Mouse (Mus musculus): ENCODE results near the gene Lsm7. TPM values are rescaled to one million over a fixed set of nuclear protein-coding genes. Genes with fewer than 3 reads are reported as not detected.
A peak's percentile ranks its signal among the peaks of the same experiment; 100 is the strongest.

Gene Lsm7
- polyA plus RNA-seq, 1 experiment: 135 TPM

DNA sequence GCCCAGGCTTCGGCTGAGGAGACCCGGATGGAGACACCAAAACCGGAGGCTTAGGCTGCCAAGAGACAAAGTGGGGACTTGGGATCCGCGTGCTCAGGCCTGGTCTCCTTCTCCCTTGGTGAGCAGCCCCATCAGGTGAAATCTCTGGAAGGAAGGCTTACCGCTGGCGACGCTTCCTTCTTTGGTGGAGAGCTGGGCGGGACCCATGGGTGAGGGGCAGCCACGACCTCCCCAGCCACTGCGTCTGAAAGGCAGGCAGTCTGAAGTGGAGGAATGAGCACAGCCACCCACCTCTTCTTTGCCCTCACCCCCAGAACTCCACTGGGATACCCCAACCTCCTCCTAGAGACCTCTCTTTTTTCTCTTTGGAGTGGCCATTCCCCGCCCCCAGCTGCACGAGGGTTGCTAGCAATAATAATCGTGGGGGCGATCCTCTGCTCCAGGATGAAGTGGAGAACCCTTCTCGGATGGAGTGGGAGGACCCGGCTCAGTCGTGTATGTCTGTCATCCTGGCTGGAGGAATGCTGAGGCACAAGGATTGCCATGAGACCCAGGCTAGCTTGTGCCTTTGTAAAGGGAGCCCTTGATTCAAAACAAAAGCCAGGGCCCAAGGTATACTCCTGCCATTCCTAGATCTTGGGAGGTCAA is 45.9 kb downstream of the Lsm7 start:
- H3K27me3 ChIP-seq (ENCODE audit: control insufficient read depth, insufficient read depth, low read length, poor library complexity, severe bottlenecking): no peaks in the 10 kb centered on the region
- peaks cover 3% of the 10 kb centered on the region for H3K4me1 ChIP-seq (ENCODE audit: control insufficient read depth, insufficient read depth, low read length)
- H3K9ac ChIP-seq (ENCODE audit: low read depth, poor library complexity, severe bottlenecking): peak overlapping the region; percentile 60
- H3K36me3 ChIP-seq (ENCODE audit: control insufficient read depth, insufficient read depth, low read length, poor library complexity, severe bottlenecking): no peaks in the 10 kb centered on the region
- no peaks in the 10 kb centered on the region for H3K9me3 ChIP-seq (replicated peaks; ENCODE audit: control insufficient read depth, insufficient read depth, low read length, poor library complexity, severe bottlenecking)
- peak overlapping the region; percentile 5 for H3K4me3 ChIP-seq (ENCODE audit: low read depth, low read length)
- TF ChIP-seq EP300 (IDR thresholded peaks at IDR 0.05; ENCODE audit: insufficient read depth, low read depth, low read length) (no peak), POLR2A (IDR thresholded peaks at IDR 0.05; ENCODE audit: insufficient read depth, low read length) (no peak), CTCF (IDR thresholded peaks at IDR 0.05; ENCODE audit: low read depth, low read length) (no peak)
- no peak overlapping the region for H3K27ac ChIP-seq (ENCODE audit: insufficient read depth, low read length)

DNA sequence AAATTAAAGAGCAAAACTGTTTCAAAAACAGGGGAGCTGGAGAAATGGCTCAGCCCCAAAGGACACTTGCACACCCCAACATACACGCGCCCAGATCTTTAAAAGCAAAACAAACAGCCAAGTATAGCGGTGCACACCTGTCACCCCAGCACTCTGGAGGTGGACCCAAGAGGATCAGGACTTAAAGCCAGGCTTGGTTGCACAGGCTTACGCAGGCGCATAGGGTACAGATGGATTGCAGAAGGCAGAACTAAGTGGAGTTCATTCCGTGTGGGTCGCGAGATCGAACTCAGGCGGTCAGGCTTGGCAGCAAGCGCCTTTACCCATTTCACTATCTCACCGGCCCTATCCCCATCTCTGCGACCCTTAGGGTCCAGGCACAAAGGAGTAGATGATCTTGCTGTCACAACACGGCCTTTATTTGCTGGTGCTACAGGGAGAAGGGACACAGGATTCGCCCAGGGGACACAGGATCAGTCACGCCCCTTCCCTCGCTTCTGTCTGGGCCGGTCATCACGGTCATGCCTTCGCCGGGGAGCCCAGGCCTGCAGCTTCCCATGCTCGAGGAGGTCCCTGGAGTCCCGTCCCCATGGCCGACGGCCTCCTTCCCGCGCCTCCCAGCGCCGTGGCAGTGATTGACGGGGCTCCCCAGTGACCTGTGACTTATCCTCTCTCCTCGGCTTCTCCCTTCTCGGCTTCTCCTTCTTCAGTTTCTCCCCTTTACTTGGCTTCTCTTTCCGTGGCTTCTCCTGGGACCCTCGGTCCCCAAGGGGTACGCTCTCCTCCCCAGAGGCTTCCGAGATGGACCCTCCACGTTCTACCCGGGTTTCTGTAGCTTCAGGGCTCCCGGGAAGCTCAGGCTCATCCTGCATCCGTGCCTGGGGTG is 46.7 kb downstream of the Lsm7 start:
- Histone ChIP-seq H3K4me1 (ENCODE audit: control insufficient read depth, insufficient read depth, low read length) (peaks cover 3% of the 10 kb centered on the region), H3K9ac (ENCODE audit: low read depth, poor library complexity, severe bottlenecking) (peak overlapping the region; percentile 60), H3K36me3 (ENCODE audit: control insufficient read depth, insufficient read depth, low read length, poor library complexity, severe bottlenecking) (peaks cover 5% of the 10 kb centered on the region), H3K4me3 (ENCODE audit: low read depth, low read length) (peak overlapping the region; percentile 5), H3K27me3 (ENCODE audit: control insufficient read depth, insufficient read depth, low read length, poor library complexity, severe bottlenecking) (no peaks in the 10 kb centered on the region), H3K27ac (ENCODE audit: insufficient read depth, low read length) (no peak overlapping the region), H3K9me3 (replicated peaks; ENCODE audit: control insufficient read depth, insufficient read depth, low read length, poor library complexity, severe bottlenecking) (no peaks in the 10 kb centered on the region)
- no peak for TF ChIP-seq EP300 (IDR thresholded peaks at IDR 0.05; ENCODE audit: insufficient read depth, low read depth, low read length)
- no peak for TF ChIP-seq POLR2A (IDR thresholded peaks at IDR 0.05; ENCODE audit: insufficient read depth, low read length)
- TF ChIP-seq CTCF (IDR thresholded peaks at IDR 0.05; ENCODE audit: low read depth, low read length): no peak

DNA sequence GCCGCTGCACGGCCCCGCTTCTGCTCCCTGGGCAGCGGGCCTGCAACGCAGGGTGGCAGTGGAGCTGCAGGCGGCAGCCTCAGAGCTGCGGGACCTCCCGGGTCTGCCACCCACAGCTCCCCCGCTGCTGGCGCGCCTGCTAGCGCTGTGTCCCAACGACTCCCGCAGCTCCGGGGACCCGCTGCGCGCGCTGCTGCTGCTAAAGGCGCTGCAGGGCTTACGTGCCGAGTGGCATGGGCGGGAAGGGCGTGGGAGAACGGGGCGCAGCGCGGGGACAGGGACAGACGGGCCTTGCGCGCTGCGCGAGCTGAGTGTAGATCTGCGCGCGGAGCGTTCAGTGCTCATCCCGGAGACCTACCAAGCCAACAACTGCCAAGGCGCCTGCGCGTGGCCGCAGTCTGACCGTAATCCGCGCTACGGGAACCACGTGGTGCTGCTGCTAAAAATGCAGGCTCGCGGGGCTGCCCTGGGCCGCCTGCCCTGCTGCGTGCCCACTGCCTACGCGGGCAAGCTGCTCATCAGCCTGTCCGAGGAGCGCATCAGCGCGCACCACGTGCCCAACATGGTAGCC is 47.9 kb downstream of the Lsm7 start:
- Histone ChIP-seq H3K9me3 (replicated peaks; ENCODE audit: control insufficient read depth, insufficient read depth, low read length, poor library complexity, severe bottlenecking) (no peaks in the 10 kb centered on the region), H3K4me1 (ENCODE audit: control insufficient read depth, insufficient read depth, low read length) (peaks cover 3% of the 10 kb centered on the region), H3K27ac (ENCODE audit: insufficient read depth, low read length) (no peak overlapping the region), H3K36me3 (ENCODE audit: control insufficient read depth, insufficient read depth, low read length, poor library complexity, severe bottlenecking) (peaks cover 13% of the 10 kb centered on the region), H3K9ac (ENCODE audit: low read depth, poor library complexity, severe bottlenecking) (peak overlapping the region; percentile 57), H3K4me3 (ENCODE audit: low read depth, low read length) (peak overlapping the region; percentile 70), H3K27me3 (ENCODE audit: control insufficient read depth, insufficient read depth, low read length, poor library complexity, severe bottlenecking) (no peaks in the 10 kb centered on the region)
- TF ChIP-seq CTCF (IDR thresholded peaks at IDR 0.05; ENCODE audit: low read depth, low read length): no peak
- no peak for TF ChIP-seq POLR2A (IDR thresholded peaks at IDR 0.05; ENCODE audit: insufficient read depth, low read length)
- TF ChIP-seq EP300 (IDR thresholded peaks at IDR 0.05; ENCODE audit: insufficient read depth, low read depth, low read length): no peak

DNA sequence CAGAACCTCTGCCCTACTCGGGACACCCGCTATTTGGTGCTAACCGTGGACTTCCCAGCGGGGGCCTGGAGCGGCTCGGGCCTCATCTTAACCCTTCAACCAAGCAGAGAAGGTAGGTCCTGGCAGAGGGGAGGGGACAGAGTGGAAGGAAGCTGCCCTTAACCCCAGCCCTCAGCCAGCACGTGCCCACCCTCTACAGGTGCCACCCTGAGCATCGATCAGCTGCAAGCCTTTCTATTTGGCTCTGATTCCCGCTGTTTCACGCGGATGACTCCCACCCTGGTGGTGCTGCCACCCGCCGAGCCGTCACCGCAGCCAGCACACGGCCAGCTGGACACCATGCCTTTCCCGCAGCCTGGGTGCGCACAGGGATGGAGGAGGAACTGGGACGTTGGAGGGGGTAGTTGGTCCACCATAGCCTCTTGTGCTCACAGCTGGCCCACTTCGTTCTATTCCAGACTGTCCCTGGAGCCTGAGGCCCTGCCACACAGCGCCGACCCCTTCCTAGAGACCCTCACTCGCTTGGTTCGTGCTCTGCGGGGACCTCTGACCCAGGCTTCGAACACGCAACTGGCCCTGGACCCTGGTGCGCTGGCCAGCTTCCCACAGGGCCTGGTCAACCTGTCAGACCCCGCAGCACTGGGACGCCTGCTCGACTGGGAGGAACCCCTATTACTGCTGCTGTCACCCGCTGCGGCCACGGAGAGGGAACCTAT is 48.5 kb downstream of the Lsm7 start:
- H3K9ac ChIP-seq (ENCODE audit: low read depth, poor library complexity, severe bottlenecking): peak overlapping the region; percentile 57
- peaks cover 3% of the 10 kb centered on the region for H3K4me1 ChIP-seq (ENCODE audit: control insufficient read depth, insufficient read depth, low read length)
- peak overlapping the region; percentile 70 for H3K4me3 ChIP-seq (ENCODE audit: low read depth, low read length)
- H3K9me3 ChIP-seq (replicated peaks; ENCODE audit: control insufficient read depth, insufficient read depth, low read length, poor library complexity, severe bottlenecking): no peaks in the 10 kb centered on the region
- peaks cover 14% of the 10 kb centered on the region for H3K36me3 ChIP-seq (ENCODE audit: control insufficient read depth, insufficient read depth, low read length, poor library complexity, severe bottlenecking)
- no peak overlapping the region for H3K27ac ChIP-seq (ENCODE audit: insufficient read depth, low read length)
- TF ChIP-seq CTCF (IDR thresholded peaks at IDR 0.05; ENCODE audit: low read depth, low read length): no peak
- no peak for TF ChIP-seq POLR2A (IDR thresholded peaks at IDR 0.05; ENCODE audit: insufficient read depth, low read length)
- no peak for TF ChIP-seq EP300 (IDR thresholded peaks at IDR 0.05; ENCODE audit: insufficient read depth, low read depth, low read length)
- no peaks in the 10 kb centered on the region for H3K27me3 ChIP-seq (ENCODE audit: control insufficient read depth, insufficient read depth, low read length, poor library complexity, severe bottlenecking)

DNA sequence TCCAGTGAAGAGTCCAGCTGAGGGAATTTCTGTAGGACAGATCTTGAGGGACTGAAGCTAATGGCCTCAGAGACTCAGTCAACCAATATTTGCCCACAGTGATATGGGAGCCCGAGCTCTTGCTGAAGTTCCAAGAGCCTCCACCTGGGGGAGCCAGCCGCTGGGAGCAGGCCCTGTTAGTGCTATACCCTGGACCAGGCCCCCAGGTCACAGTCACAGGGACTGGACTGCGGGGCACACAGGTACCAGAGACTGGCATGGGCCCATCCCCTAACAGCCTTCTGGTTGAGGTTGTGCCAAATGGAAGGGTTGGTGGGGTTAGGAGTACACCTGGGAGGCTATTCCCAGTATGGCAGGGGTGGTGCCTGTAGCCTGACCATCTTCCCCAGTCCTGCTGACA is 49.1 kb downstream of the Lsm7 start:
- Histone ChIP-seq H3K36me3 (ENCODE audit: control insufficient read depth, insufficient read depth, low read length, poor library complexity, severe bottlenecking) (peaks cover 20% of the 10 kb centered on the region), H3K9ac (ENCODE audit: low read depth, poor library complexity, severe bottlenecking) (no peak overlapping the region), H3K27me3 (ENCODE audit: control insufficient read depth, insufficient read depth, low read length, poor library complexity, severe bottlenecking) (no peaks in the 10 kb centered on the region), H3K27ac (ENCODE audit: insufficient read depth, low read length) (no peak overlapping the region), H3K4me3 (ENCODE audit: low read depth, low read length) (peak overlapping the region; percentile 70), H3K4me1 (ENCODE audit: control insufficient read depth, insufficient read depth, low read length) (peaks cover 3% of the 10 kb centered on the region), H3K9me3 (replicated peaks; ENCODE audit: control insufficient read depth, insufficient read depth, low read length, poor library complexity, severe bottlenecking) (no peaks in the 10 kb centered on the region)
- TF ChIP-seq EP300 (IDR thresholded peaks at IDR 0.05; ENCODE audit: insufficient read depth, low read depth, low read length): no peak
- TF ChIP-seq CTCF (IDR thresholded peaks at IDR 0.05; ENCODE audit: low read depth, low read length): peak; percentile 70
- TF ChIP-seq POLR2A (IDR thresholded peaks at IDR 0.05; ENCODE audit: insufficient read depth, low read length): no peak

Data from ES-Bruce4 (cell line).